Comparison of ENCODE assay signal across 13 mouse cellular contexts in genomic region chr1:182465978-182466377, GRCm38 (mm10). TPM values are rescaled to one million over a fixed set of nuclear protein-coding genes. Genes with fewer than 3 reads are reported as not detected.
DNase-seq lines count a peak whose midpoint lies in the region; ATAC-seq and TF ChIP-seq lines count a peak whose summit lies in the region.
"Had no signal": no experiment of that assay in that cellular context is flagged by ENCODE, and none has a peak within 500 bp of the region (broad histone marks: within the 10 kb centered on the region; RNA-seq: fewer than 3 reads in every experiment).

No protein-coding gene starts in this region.

- TF ChIP-seq POLR2A in brain, embryonic 14.5 days (IDR thresholded peaks at IDR 0.05; ENCODE audit: borderline replicate concordance, extremely low read depth, insufficient read depth, insufficient read length, poor library complexity, severe bottlenecking): no peak

- H3K9ac ChIP-seq in forebrain, embryonic 14.5 days (ENCODE audit: low read length): no peak overlapping the region
- no peak overlapping the region for H3K9ac ChIP-seq in forebrain, embryonic 13.5 days
- H3K9ac ChIP-seq: limb, embryonic 13.5 days; stomach, embryonic 15.5 days had no signal

- H3K27ac ChIP-seq in forebrain, embryonic 14.5 days (ENCODE audit: low read depth, low read length): no peak overlapping the region
- no peak overlapping the region for H3K27ac ChIP-seq in forebrain, embryonic 13.5 days
- H3K27ac ChIP-seq in layer of hippocampus, adult 2 months: no peak overlapping the region
- H3K27ac ChIP-seq: limb, embryonic 13.5 days had no signal

- peak; percentile 42 for TF ChIP-seq CTCF in layer of hippocampus, adult 2 months (conservative IDR thresholded peaks at IDR 0.05)
- TF ChIP-seq CTCF in brain, embryonic 14.5 days (IDR thresholded peaks at IDR 0.05; ENCODE audit: borderline replicate concordance, extremely low read depth, insufficient read depth, insufficient read length): no peak

- no peak; the same call in 1 of the 2 replicates for ATAC-seq in forebrain, embryonic 14.5 days
- ATAC-seq in forebrain, embryonic 13.5 days: no peak

- H3K4me3 ChIP-seq in forebrain, embryonic 14.5 days (ENCODE audit: low read depth, low read length): no peak overlapping the region
- no peak overlapping the region for H3K4me3 ChIP-seq in forebrain, embryonic 13.5 days
- no peak overlapping the region for H3K4me3 ChIP-seq in layer of hippocampus, adult 2 months
- H3K4me3 ChIP-seq: limb, embryonic 13.5 days; stomach, embryonic 15.5 days had no signal

- H3K4me1 ChIP-seq in forebrain, embryonic 14.5 days (ENCODE audit: control insufficient read depth, insufficient read depth, low read length): no peaks in the 10 kb centered on the region
- peaks cover 10% of the 10 kb centered on the region for H3K4me1 ChIP-seq in forebrain, embryonic 13.5 days

- H3K27me3 ChIP-seq in forebrain, embryonic 14.5 days (replicated peaks; ENCODE audit: control insufficient read depth, insufficient read depth, low read length): no peaks in the 10 kb centered on the region
- H3K27me3 ChIP-seq in forebrain, embryonic 13.5 days: no peaks in the 10 kb centered on the region
- H3K27me3 ChIP-seq: limb, embryonic 13.5 days; stomach, embryonic 15.5 days had no signal

- peak; percentile 21 for DNase-seq in forebrain, embryonic 14.5 days (ENCODE audit: low spot score)
- no peak for DNase-seq in layer of hippocampus, adult 2 months (ENCODE audit: low spot score in 2 of 2)
- no peak for DNase-seq in layer of hippocampus, adult 18-20 months (ENCODE audit: low spot score in 2 of 2)
- peak; percentile 17 for DNase-seq in 416B (ENCODE audit: low read depth)
- DNase-seq in brain, embryonic 14.5 days (ENCODE audit: low read depth): peak; percentile 36
- DNase-seq in urinary bladder, adult 18-20 months (ENCODE audit: low spot score in 2 of 2): no peak
- no peak for DNase-seq in layer of hippocampus, postnatal 36 days
- DNase-seq: adrenal gland, adult 8-10 months; heart, postnatal 10 days; right cerebral cortex, adult 18-20 months had no signal

- H3K36me3 ChIP-seq in forebrain, embryonic 14.5 days (ENCODE audit: control insufficient read depth, insufficient read depth, low read length): peaks cover 51% of the 10 kb centered on the region
- peaks cover 54% of the 10 kb centered on the region for H3K36me3 ChIP-seq in forebrain, embryonic 13.5 days (ENCODE audit: poor library complexity, severe bottlenecking)

- no peaks in the 10 kb centered on the region for H3K9me3 ChIP-seq in forebrain, embryonic 14.5 days (replicated peaks; ENCODE audit: control insufficient read depth, low read length)
- H3K9me3 ChIP-seq in forebrain, embryonic 13.5 days (replicated peaks): no peaks in the 10 kb centered on the region
- H3K9me3 ChIP-seq: limb, embryonic 13.5 days; stomach, embryonic 15.5 days had no signal

- WGBS in forebrain, embryonic 14.5 days: 93% methylated on average over 4 of the region's 4 CpGs
- 92% methylated on average over 4 of the region's 4 CpGs for WGBS in forebrain, embryonic 13.5 days

- H3K4me2 ChIP-seq in forebrain, embryonic 14.5 days (ENCODE audit: low read length): no peak overlapping the region
- no peak overlapping the region for H3K4me2 ChIP-seq in forebrain, embryonic 13.5 days
- H3K4me2 ChIP-seq: limb, embryonic 13.5 days; stomach, embryonic 15.5 days had no signal

RNA-seq across cellular contexts. Expression of gene Capn2, which starts 51.4 kb away (rescaled TPM):
- 39.6 and 53.5 TPM in 2 replicates for polyA plus RNA-seq in forebrain, embryonic 14.5 days (2014; fragmentation: Nextera tagmentation; extraction: Ambion mirVana)
- 63.8 and 65.1 TPM in 2 replicates for polyA plus RNA-seq in forebrain, embryonic 13.5 days (2015; fragmentation: Nextera tagmentation; extraction: Ambion mirVana)
- total RNA-seq in layer of hippocampus, adult 2 months (2021): 10 to 100 TPM; 56.4 to 61.1 TPM
- 10 to 100 TPM; 63.2 to 68.1 TPM for total RNA-seq in layer of hippocampus, adult 18-20 months (2021)
- 39.5 and 56.5 TPM in 2 replicates for polyA plus RNA-seq in brain, embryonic 14.5 days (2012; rRNA removed)
- total RNA-seq in layer of hippocampus, postnatal 36 days (2021): 10 to 100 TPM; 57.9 to 59.5 TPM

RNA-seq across cellular contexts. Expression of gene Trp53bp2, which starts 57.0 kb away (rescaled TPM):
- polyA plus RNA-seq in forebrain, embryonic 14.5 days (2014; fragmentation: Nextera tagmentation; extraction: Ambion mirVana): 20.2 and 24.7 TPM in 2 replicates
- 24.1 and 25.2 TPM in 2 replicates for polyA plus RNA-seq in forebrain, embryonic 13.5 days (2015; fragmentation: Nextera tagmentation; extraction: Ambion mirVana)
- total RNA-seq in layer of hippocampus, adult 2 months (2021): 10 to 100 TPM; 31.1 to 32.4 TPM
- total RNA-seq in layer of hippocampus, adult 18-20 months (2021): 10 to 100 TPM; 32.0 to 38.2 TPM
- 32.0 and 34.8 TPM in 2 replicates for polyA plus RNA-seq in brain, embryonic 14.5 days (2012; rRNA removed)
- 10 to 100 TPM; 27.1 to 30.3 TPM for total RNA-seq in layer of hippocampus, postnatal 36 days (2021)

Comparison
In these comparisons a context has a peak if more than half of its experiments do, and no peak if none do; other contexts are left out.
1. DNase-seq: peak in forebrain, embryonic 14.5 days (single experiment), 416B (single experiment) and brain, embryonic 14.5 days (single experiment); none in layer of hippocampus, adult 2 months (0 of 2), layer of hippocampus, adult 18-20 months (0 of 2), urinary bladder, adult 18-20 months (0 of 2) and layer of hippocampus, postnatal 36 days (0 of 2).